Mouse (Mus musculus) olfactory bulb, adult 2 months (tissue): ENCODE measurements around the gene Apbb1ip. TPM values are rescaled to one million over a fixed set of nuclear protein-coding genes. Genes with fewer than 3 reads are reported as not detected.

Experiments
- H3K27ac ChIP-seq: fragments of 200-500 bp; 2 replicates; pipeline ENCODE4 v1.5.1; 2012; ENCODE audit warnings: low read depth, low read length; ENCODE audit not compliant: insufficient read depth
- H3K4me1 ChIP-seq: fragments of 200-500 bp; 2 replicates; pipeline ENCODE4 v1.6.1; 2012; ENCODE audit warnings: low read length; ENCODE audit not compliant: control insufficient read depth, insufficient read depth
- H3K4me3 ChIP-seq: fragments of 200-500 bp; 2 replicates; pipeline ENCODE4 v1.5.1; 2012; ENCODE audit warnings: mild to moderate bottlenecking, low read depth, low read length, moderate library complexity; ENCODE audit not compliant: insufficient read depth
- CTCF ChIP-seq: fragments of 200-500 bp; IDR thresholded peaks from 2 replicates; pipeline ENCODE4 v1.5.1; 2012; ENCODE audit warnings: low read depth, mild to moderate bottlenecking, low read length, moderate library complexity; ENCODE audit not compliant: insufficient read depth
- POLR2A ChIP-seq: fragments of 200-500 bp; IDR thresholded peaks from 2 replicates; pipeline ENCODE4 v1.6.1; 2012; ENCODE audit warnings: mild to moderate bottlenecking, low read depth, low read length, moderate library complexity; ENCODE audit not compliant: insufficient read depth
- WGBS: fragments of 180-500 bp; shearing (Covaris S2); methylation state at CpG from one replicate; pipeline ENCODE4 v1.1.7; 2018; 5-methylcytosine and 5-hydroxymethylcytosine counted together
- polyA plus RNA-seq: library from polyadenylated mRNA; stranded (reverse); fragments of >200 nt; gene quantifications from 2 replicates; pipeline ENCODE4 v1.2.4, GENCODE M21; 2012; ENCODE audit warnings: low replicate concordance; ENCODE audit not compliant: missing spikeins, insufficient read depth, insufficient read length

Apbb1ip gene
- polyA plus RNA-seq, 1 experiment = not detected

DNA sequence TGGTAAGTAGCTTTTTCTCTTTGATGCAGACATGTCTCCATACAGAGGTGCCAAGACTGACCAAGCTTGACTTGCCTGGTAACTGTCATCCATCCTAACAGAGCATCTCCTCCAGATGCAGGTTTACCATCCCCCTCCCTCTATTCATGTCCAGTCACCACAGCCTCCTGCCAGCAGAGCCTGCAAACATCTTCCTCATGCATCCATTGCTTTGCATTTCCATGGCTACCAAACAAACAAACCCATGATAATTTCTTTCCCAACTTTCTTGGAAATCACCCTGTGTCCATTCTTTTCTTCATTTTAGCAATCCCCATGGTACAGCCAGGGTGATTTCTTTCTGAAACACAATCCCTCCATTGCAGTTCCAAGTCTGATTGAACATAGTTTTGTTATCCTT, 2.6 kb upstream of the Apbb1ip start:
- no peak overlapping the region for H3K4me3 ChIP-seq
- no peak for TF ChIP-seq POLR2A
- TF ChIP-seq CTCF = no peak
- H3K4me1 ChIP-seq = peaks cover 6% of the 10 kb centered on the region
- no peak overlapping the region for H3K27ac ChIP-seq

- Histone ChIP-seq H3K27ac (0 out of 2 replicates have a peak overlapping the region, but pooled peaks have one; percentile 3), H3K4me1 (peaks cover 6% of the 10 kb centered on the region), H3K4me3 (peak overlapping the region; percentile 46)
- WGBS = 2% methylated on average over 28 of the region's 28 CpGs
- TF ChIP-seq CTCF (no peak), POLR2A (no peak)
These were observed 372 bp downstream of the Apbb1ip start for GRCm38 (mm10) chr2:22774181-22774751.

GRCm38 (mm10) chr2:22775213-22775612, 1.3 kb downstream of the Apbb1ip start:
- TF ChIP-seq CTCF (no peak), POLR2A (no peak)
- Histone ChIP-seq H3K4me1 (peaks cover 6% of the 10 kb centered on the region), H3K27ac (no peak overlapping the region), H3K4me3 (no peak overlapping the region)
- WGBS = 72% methylated on average over 8 of the region's 8 CpGs

DNA sequence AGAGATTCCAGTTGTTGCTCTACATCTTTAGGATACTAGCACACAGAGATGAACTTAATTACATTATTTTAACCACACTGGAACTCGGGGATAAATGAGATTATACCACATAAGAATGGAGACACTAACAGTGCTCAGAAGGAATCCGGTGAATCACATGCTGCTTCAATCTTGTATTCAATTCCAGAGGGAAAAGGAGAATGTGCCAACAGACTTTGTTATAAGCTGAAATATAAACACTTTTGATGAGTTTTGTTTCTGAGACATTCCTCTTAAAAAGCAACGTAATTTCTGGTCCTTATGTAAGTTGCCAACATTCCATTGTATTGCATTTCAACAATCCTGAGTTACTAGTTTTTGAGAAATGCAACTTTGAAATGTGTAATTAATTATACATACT, 1.8 kb downstream of the Apbb1ip start:
- 68% methylated on average over 3 of the region's 3 CpGs for WGBS
- TF ChIP-seq POLR2A (no peak), CTCF (no peak)
- Histone ChIP-seq H3K4me1 (peaks cover 6% of the 10 kb centered on the region), H3K27ac (no peak overlapping the region), H3K4me3 (no peak overlapping the region)

DNA sequence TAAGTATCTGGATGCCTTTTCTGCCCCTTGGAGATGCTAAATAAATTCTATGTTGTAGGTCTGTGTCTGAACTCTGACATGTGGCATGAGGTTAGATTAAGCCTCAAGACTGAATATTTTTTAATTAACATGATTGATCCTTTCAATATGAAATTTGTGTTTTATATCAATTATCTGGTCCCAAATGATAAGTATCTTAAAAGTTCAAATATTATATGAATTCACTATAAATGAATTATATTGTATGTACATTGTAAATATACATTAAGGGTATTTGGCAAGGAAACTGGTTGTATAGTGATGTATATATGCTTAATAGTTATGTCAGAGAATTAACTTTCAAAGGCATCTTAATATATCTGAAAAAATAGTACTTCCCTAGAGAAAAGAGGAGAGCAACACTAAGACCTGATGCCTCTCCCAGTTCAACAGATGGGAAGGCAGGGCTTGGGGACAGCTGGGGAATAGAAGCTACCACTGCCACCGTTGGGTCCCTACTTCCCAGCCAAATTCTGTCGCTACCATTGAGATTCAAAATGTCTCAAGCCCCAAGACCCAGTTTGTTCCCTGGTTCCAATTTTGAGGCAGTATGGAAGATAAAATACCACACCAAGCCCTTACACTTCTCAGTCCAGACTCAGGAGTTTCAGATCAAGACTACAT, 2.8 kb downstream of the Apbb1ip start:
- no peak overlapping the region for H3K4me3 ChIP-seq
- H3K27ac ChIP-seq = no peak overlapping the region
- TF ChIP-seq CTCF = no peak
- TF ChIP-seq POLR2A = no peak
- H3K4me1 ChIP-seq = peaks cover 6% of the 10 kb centered on the region
- WGBS = 84% methylated on average over 2 of the region's 2 CpGs

GRCm38 (mm10) chr2:22777757-22778156, 3.9 kb downstream of the Apbb1ip start:
- Histone ChIP-seq H3K27ac (no peak overlapping the region), H3K4me1 (peaks cover 6% of the 10 kb centered on the region), H3K4me3 (no peak overlapping the region)
- TF ChIP-seq POLR2A = no peak
- no peak for TF ChIP-seq CTCF
- WGBS = 94% methylated on average over 3 of the region's 3 CpGs

DNA sequence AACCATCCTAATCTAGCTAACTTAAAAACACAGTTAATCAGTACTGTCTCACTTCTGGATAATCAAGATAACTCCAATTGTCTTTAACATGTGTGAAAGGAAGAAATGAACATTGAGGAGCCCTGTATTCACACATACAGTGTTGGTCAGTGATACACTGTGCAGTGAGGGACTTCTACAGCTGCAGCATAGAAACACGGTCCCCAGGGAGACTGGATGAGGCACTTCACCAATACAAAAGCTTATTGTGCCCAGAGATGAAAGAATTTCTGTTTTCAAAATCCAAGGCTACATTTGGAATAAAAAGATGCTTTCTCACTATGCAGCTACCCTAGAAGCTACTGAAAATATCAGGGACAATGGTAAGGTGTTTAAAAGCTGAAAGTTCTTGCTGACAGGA, 7.0 kb downstream of the Apbb1ip start:
- H3K27ac ChIP-seq = no peak overlapping the region
- no peak for TF ChIP-seq POLR2A
- no peak for TF ChIP-seq CTCF
- no peak overlapping the region for H3K4me3 ChIP-seq
- 75% methylated on average over 1 of the region's 1 CpGs for WGBS
- H3K4me1 ChIP-seq = no peaks in the 10 kb centered on the region

- WGBS = 63% methylated on average over 4 of the region's 4 CpGs
- Histone ChIP-seq H3K4me3 (no peak overlapping the region), H3K4me1 (no peaks in the 10 kb centered on the region), H3K27ac (no peak overlapping the region)
- TF ChIP-seq POLR2A (no peak), CTCF (no peak)
These were observed 7.6 kb downstream of the Apbb1ip start for GRCm38 (mm10) chr2:22781387-22782009.

- TF ChIP-seq CTCF (no peak), POLR2A (no peak)
- no peak overlapping the region for H3K27ac ChIP-seq
- WGBS = 92% methylated on average over 3 of the region's 3 CpGs
These were observed 8.2 kb downstream of the Apbb1ip start for GRCm38 (mm10) chr2:22782057-22782456.

More at GRCm38 (mm10) chr2:22782057-22782456, 8.2 kb downstream of the Apbb1ip start:
- Histone ChIP-seq H3K4me3 (no peak overlapping the region), H3K4me1 (no peaks in the 10 kb centered on the region)
